Mouse (Mus musculus) adrenal gland, adult (tissue): ENCODE measurements around the gene Cmah.

Experiments used
- DNase-seq, 2 experiments: peaks; one replicate each; pipeline ENCODE4 v3.0.0; 2022 to 2023; ENCODE audit warnings: low spot score in 1 of 2; ENCODE audit not compliant: inconsistent age in 2 of 2

Gene Cmah

GRCm38 (mm10) chr13:24479516-24479915 is 152.3 kb downstream of the Cmah start:
- DNase-seq, result no peak

GRCm38 (mm10) chr13:24480824-24481223 is 153.6 kb downstream of the Cmah start:
- no peak for DNase-seq

- peak; percentile 48 to 83 for DNase-seq
Measured at GRCm38 (mm10) chr13:24481615-24482295, 154.6 kb downstream of the Cmah start.

GRCm38 (mm10) chr13:24483691-24484090 is 156.5 kb downstream of the Cmah start:
- DNase-seq, result peak in 1 of 2 experiments; percentile 77

- peak in 1 of 2 experiments; percentile 53 for DNase-seq
Measured at GRCm38 (mm10) chr13:24484811-24485210, 157.6 kb downstream of the Cmah start.

GRCm38 (mm10) chr13:24485964-24486363 is 158.8 kb downstream of the Cmah start:
- DNase-seq, result no peak

- DNase-seq, result no peak
Measured at GRCm38 (mm10) chr13:24486403-24486802, 159.2 kb downstream of the Cmah start.

GRCm38 (mm10) chr13:24487061-24487460 is 159.9 kb downstream of the Cmah start:
- DNase-seq, result no peak

GRCm38 (mm10) chr13:24487546-24487945 is 160.3 kb downstream of the Cmah start:
- DNase-seq, result no peak

GRCm38 (mm10) chr13:24488526-24489070 is 161.4 kb downstream of the Cmah start:
- DNase-seq, result peak; percentile 54 to 67

GRCm38 (mm10) chr13:24489515-24489914 is 162.3 kb downstream of the Cmah start:
- no peak for DNase-seq

- DNase-seq, result no peak
Measured at GRCm38 (mm10) chr13:24490041-24490440, 162.8 kb downstream of the Cmah start.

GRCm38 (mm10) chr13:24491101-24491500 is 163.9 kb downstream of the Cmah start:
- DNase-seq, result no peak

GRCm38 (mm10) chr13:24493784-24494183 is 166.6 kb downstream of the Cmah start:
- DNase-seq, result no peak

- no peak for DNase-seq
Measured at GRCm38 (mm10) chr13:24496353-24496752, 169.1 kb downstream of the Cmah start.

- DNase-seq, result no peak
Measured at GRCm38 (mm10) chr13:24497001-24497400, 169.8 kb downstream of the Cmah start.

- DNase-seq, result no peak
Measured at GRCm38 (mm10) chr13:24498342-24498741, 171.1 kb downstream of the Cmah start.

GRCm38 (mm10) chr13:24499505-24499904 is 172.3 kb downstream of the Cmah start:
- DNase-seq, result peak in 1 of 2 experiments; percentile 66

GRCm38 (mm10) chr13:24501179-24501905 is 174.1 kb downstream of the Cmah start:
- DNase-seq, result no peak

- DNase-seq, result no peak
Measured at GRCm38 (mm10) chr13:24501919-24502318, 174.7 kb downstream of the Cmah start.

GRCm38 (mm10) chr13:24505812-24506211 is 178.6 kb downstream of the Cmah start:
- DNase-seq, result no peak

GRCm38 (mm10) chr13:24507156-24507555 is 180.0 kb downstream of the Cmah start:
- DNase-seq, result no peak
